Mouse (Mus musculus) lung, adult 2 months (tissue): ENCODE data around the gene Ptgdr2.

Experiments
- CTCF ChIP-seq: fragments of 200-500 bp; IDR thresholded peaks from 2 replicates; pipeline ENCODE4 v1.5.1; 2011; ENCODE audit warnings: mild to moderate bottlenecking, low read length, control low read depth; ENCODE audit not compliant: insufficient read depth
- POLR2A ChIP-seq: fragments of 200-500 bp; IDR thresholded peaks from 2 replicates; pipeline ENCODE4 v1.6.1; 2011; ENCODE audit warnings: low read depth, mild to moderate bottlenecking, control low read depth, low read length, borderline replicate concordance; ENCODE audit errors: extremely low read depth

DNA sequence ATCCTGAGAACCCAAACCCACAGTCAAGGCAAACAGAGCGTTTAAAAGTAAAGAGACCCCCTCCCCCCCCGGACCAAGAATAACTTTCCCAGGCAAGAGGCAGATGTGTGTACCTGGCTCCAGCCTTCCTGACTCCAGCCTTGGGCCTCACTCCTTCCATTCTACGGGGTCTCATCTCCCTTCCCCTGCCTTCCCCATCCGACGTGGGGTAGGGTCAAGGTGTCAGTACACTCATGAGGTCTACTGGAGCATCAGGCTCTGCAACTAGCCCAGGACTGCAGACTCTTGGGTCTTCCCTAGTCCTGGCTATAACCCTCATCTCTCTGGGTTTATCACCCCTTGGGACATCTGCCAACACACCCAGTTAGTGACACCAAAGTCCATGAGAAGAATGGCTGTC is 43.2 kb downstream of the Ptgdr2 start:
- no peak for TF ChIP-seq CTCF
- no peak for TF ChIP-seq POLR2A
